Mouse (Mus musculus): ENCODE results near the gene Olfr270. TPM values are rescaled to one million over a fixed set of nuclear protein-coding genes. Genes with fewer than 3 reads are reported as not detected.

Olfr270 gene
- polyA plus RNA-seq, 1 experiment, result not detected

GRCm38 (mm10) chr4:53015024-53015423, 50.7 kb downstream of the Olfr270 start:
- TF ChIP-seq GATA1 (IDR thresholded peaks at IDR 0.05; ENCODE audit: low read length), result no peak

DNA sequence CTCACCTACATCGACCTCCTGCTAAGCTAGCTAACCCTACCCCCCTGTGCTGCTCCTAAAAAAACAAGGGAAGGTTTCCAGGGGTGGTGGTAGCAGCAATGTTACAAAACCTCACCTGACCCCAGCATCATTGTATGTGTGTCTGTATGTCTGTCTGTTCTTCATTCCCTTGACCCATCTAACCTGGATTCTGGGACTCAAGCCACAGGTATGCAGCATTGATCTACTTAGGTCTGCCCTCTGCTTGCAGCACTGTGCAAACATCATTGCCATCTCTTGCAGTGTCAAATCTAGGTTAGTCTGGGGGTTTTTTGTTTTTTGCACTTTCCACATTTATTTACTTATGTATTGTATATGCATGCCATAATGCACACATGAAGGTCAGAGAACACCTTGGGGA, 54.0 kb downstream of the Olfr270 start:
- no peak for TF ChIP-seq GATA1 (IDR thresholded peaks at IDR 0.05; ENCODE audit: low read length)

Other genes starting within 250 kb of the Olfr270 start
- gene Olfr275, start 149.9 kb upstream of the Olfr270 start, polyA plus RNA-seq (2012), result not detected in 2 replicates
- gene Olfr273, start 105.3 kb upstream of the Olfr270 start, polyA plus RNA-seq (2012), result not detected in 2 replicates
- not detected in 2 replicates for gene Olfr272, start 45.4 kb upstream of the Olfr270 start, polyA plus RNA-seq (2012)
- not detected in 2 replicates for gene Nipsnap3a, start 24.7 kb downstream of the Olfr270 start, polyA plus RNA-seq (2012)
- gene Nipsnap3b, start 47.3 kb downstream of the Olfr270 start, polyA plus RNA-seq (2012), result 25.7 and 26.5 TPM in 2 replicates
- gene Abca1, start 195.3 kb downstream of the Olfr270 start, polyA plus RNA-seq (2012), result 0.72 and 1.1 TPM in 2 replicates

All from G1E-ER4 (cell line).